Mouse (Mus musculus) monocyte, adult 5-6 weeks (primary cell): ENCODE measurements around the gene Capn11. TPM values are rescaled to one million over a fixed set of nuclear protein-coding genes. Genes with fewer than 3 reads are reported as not detected.

ENCODE experiments used
- ATAC-seq: fragments of 153-309, 156-312 bp; replicated peaks from 2 replicates; pipeline ENCODE4 v1.8.0; 2017; ENCODE audit warnings: mild to moderate bottlenecking; ENCODE audit not compliant: low TSS enrichment, insufficient number of reproducible peaks, severe bottlenecking, poor library complexity, low FRiP score
- total RNA-seq: library from RNA; stranded (forward); fragments of 200-1000, 200-491, 200-594 nt; gene quantifications from 3 replicates; pipeline ENCODE4 v1.2.3, GENCODE M21; 2017

Capn11 gene
- total RNA-seq, 1 experiment from 2014 or later, result not detected

DNA sequence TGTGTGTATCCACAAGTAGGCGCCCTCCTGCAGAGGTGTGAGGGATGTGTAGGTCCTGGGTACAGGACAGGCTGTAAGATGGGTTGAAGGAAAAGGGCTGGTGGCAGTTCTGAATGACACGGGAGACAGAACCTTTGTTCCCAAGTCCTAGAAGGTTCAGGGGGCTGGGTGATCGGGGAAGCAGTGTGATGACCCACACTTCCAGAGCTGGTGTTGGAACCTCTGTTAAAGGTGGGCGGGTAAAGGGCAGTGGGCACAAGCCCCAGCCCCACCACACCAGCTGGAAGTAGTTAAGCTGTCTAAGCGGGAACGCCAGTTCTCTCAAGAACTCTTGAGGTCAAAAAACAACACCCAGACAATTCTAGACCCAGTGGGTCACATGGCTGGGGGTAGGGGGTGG, 68.7 kb downstream of the Capn11 start:
- no peak for ATAC-seq

- no peak for ATAC-seq
Measured at GRCm38 (mm10) chr17:45589844-45590243, 69.3 kb downstream of the Capn11 start.

DNA sequence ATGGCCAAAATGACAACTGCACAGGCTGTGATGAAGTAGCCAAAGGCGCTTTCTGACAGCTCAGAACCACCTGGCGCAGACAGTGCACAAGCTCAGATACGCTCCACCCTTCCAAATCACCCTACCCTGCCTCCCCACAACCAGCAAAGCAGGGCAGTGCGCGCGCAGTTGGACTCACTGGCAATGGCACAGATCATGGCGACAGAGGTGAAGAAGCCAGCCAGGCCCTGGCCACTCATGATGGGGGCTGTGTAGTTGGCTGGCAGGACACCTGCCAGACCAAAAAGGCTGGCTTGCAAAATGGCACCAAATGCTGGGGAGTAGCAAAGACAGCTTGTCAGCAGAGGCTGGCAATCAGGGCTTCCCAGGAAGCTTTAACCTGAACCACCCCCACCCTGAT, 69.9 kb downstream of the Capn11 start:
- ATAC-seq, result no peak

DNA sequence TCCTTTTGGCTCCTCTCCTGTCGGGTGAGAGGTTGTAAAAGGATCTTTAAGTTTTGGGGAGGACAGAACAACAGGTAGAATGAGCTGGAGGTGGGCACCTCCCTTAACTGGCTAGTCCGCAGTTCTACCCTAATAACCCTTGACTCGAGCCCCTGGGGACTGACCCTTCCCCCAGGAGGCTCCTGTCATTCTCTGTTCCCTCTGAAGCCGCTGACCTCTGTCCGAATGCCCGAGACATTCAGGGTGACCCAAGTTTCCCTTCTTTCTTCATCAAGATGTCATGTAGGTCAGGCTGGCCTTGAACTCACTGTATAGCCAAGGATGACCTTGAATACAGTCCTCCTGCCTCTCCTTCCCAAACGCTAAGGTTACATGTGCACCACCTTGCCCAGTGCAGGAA, 70.8 kb downstream of the Capn11 start:
- no peak for ATAC-seq

- ATAC-seq, result no peak
Measured at GRCm38 (mm10) chr17:45586449-45586837, 72.7 kb downstream of the Capn11 start.

GRCm38 (mm10) chr17:45585725-45586448, 73.2 kb downstream of the Capn11 start:
- ATAC-seq, result no peak

DNA sequence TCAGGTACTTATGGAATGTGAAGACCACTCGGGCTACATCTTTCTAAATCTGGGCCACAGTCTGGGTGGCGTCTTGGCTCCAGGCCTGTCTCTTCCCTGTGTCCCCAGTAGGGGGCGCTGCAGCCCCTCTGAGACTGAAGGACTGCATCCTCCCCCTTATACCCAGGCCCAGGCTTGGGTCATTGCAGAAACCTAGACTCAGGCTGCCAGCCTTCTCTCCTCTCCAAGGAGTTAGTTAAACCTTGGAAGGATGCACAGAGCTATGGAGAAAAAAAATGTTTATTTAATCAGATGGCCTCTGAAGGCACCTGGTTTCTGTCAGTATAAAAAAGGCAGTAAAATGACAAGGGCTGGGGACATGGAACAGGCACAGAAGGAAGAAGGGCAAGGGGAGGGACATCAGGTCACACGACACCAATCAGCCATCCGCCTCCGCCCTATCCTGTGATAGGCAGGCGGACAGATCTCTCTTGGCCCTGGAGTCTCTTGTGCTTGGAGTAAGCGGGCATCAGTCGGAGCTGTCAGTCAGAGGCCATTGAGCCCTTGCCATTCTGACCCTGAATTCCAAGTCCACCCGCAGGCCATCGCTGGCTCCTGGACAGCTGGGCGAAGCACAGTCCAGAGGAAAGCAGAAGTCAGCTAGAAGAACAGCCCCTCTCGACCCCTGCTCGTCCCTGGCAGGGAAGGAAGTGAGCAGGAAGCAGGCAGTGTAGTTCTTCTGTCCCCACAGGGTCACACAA, 74.0 kb downstream of the Capn11 start:
- peak; percentile 48 for ATAC-seq

DNA sequence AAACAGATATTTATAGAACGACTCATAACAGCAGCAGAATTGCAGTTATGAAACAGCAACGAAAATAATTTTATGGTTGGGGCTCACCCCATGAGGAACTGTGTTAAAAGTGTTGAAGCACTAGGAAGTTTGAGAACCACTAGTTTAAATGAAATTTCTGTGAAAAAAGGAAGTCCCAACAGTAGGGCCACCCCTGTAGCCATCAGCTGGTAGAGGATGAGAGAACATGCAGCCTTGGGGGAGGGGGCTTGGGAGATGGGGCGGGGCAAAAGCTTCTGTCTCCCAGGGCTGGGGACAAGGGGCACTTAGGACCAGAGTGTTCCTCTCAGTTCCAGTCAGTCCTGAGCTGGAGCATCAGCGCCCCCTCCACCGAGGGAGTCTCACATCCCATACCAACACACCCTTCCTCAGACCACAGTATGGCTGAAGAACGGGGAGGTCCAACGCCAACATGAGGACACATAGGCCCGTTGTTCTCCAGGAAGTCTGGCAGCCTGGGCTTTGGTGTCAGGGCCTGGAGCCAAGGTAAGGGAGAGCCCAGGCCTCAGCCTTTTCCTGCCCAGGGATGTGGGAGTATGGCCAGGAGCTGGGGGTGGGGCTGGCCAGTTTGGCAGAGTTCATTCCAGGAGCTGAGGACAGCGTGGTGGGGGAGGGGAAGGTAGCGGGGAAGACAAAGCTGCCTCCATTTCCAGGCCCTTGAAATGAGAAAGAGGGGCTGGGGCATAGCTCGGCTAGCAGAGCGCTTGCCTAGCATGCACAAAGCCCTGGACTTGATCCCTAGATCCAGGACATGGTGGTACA, 74.8 kb downstream of the Capn11 start:
- peak; percentile 20; the same call in 1 of the 2 replicates for ATAC-seq

- no peak for ATAC-seq
Measured at GRCm38 (mm10) chr17:45582715-45583355, 76.3 kb downstream of the Capn11 start.

DNA sequence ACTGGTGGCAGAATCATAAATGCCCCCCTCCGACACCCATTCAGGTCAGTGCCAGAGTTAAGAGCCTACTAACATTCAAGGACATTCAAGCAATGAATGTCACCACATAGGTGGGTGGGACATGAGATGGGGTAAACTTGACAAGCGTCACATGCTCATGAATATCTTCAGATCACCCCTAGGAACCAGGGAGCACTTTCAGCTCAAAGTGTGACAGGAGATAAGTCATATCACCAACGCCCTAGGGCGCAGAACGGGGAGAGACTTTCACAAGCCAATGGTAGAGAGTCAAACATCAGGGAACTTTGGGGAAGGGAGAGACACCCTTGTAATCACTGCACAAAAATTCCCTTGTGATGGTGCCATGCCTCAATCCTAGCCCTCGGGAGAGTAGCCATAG, 76.9 kb downstream of the Capn11 start:
- ATAC-seq, result no peak

DNA sequence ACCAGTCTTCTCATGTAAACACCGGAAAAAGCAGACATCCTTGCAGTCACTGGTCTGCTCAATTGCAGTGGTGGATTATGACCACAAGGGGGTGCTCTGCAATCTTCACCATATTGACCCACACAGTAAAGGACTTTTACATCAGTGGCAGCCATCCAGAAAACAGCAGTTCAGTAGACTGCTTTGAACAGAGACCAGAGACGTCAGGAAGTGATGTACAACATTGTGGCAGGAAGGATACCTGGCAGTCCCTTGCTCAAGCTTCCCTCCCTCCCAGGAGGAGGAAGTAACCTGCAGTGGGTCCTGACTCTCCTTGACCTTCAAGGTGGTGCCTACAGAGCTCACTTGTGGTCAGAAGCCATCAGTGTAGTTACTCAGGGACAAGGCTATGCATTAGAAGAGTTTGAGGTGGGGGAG, 77.5 kb downstream of the Capn11 start:
- ATAC-seq, result peak; percentile 42; the same call in 1 of the 2 replicates

DNA sequence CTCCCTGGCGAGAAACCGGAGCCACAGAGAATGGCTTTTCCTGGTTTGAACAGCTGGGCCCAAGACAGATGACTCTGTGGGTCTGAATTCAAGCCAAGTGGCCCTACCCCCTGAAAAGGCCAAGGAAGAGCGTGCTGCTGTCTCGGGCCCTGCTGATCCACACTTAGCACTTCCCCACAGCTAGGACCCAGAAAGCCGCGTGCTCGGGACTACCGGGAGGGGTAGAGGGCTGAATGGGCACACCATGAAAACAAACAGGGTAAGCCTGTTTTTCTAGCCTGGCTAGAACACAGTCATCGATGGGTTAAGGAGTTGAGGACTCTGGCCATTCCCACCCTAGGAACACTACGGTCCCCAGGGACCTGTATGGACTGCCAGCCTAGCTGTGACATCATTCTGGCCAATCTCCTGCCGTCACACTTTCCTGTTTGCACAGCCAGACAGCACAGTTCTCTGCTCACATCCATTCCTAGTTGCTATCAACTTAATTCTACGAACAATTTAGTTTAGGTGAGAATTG, 78.1 kb downstream of the Capn11 start:
- no peak for ATAC-seq

Other genes starting within 250 kb of the Capn11 start
- 104 to 149 TPM (median 135 TPM) in 3 replicates for gene Cdc5l, start 225.6 kb downstream of the Capn11 start, total RNA-seq
- not detected in 3 replicates for gene Spats1, start 183.9 kb downstream of the Capn11 start, total RNA-seq
- gene Aars2, start 152.5 kb downstream of the Capn11 start, total RNA-seq, result 3.1 to 5.3 TPM (median 4.3 TPM) in 3 replicates
- gene Tcte1, start 135.9 kb downstream of the Capn11 start, total RNA-seq, result not detected in 3 replicates
- gene Tmem151b, start 109.6 kb downstream of the Capn11 start, total RNA-seq, result 0.10 to 0.32 TPM in 2 of 3 replicates, not detected in the other
- gene Nfkbie, start 103.6 kb downstream of the Capn11 start, total RNA-seq, result 55.6 to 60.0 TPM (median 55.9 TPM) in 3 replicates
- gene Slc35b2, start 95.5 kb downstream of the Capn11 start, total RNA-seq, result 26.7 to 47.1 TPM (median 39.0 TPM) in 3 replicates
- 826 to 1,618 TPM (median 1,101 TPM) in 3 replicates for gene Hsp90ab1, start 86.1 kb downstream of the Capn11 start, total RNA-seq
- 34.4 to 64.6 TPM (median 37.8 TPM) in 3 replicates for gene Slc29a1, start 59.7 kb downstream of the Capn11 start, total RNA-seq
- gene Mymx, start 57.2 kb downstream of the Capn11 start, total RNA-seq, result not detected in 3 replicates
- gene Mrpl14, start 27.0 kb upstream of the Capn11 start, total RNA-seq, result 7.8 to 26.8 TPM (median 18.1 TPM) in 3 replicates
- 17.1 to 29.0 TPM (median 19.7 TPM) in 3 replicates for gene Tmem63b, start 27.6 kb upstream of the Capn11 start, total RNA-seq
- not detected in 3 replicates for gene 1600014C23Rik, start 74.5 kb upstream of the Capn11 start, total RNA-seq